ENCODE assay signal across 27 mouse cellular contexts in genomic region chr9:59157663-59158062, GRCm38 (mm10).
"Had no signal": no experiment of that assay in that cellular context is flagged by ENCODE, and none has a peak within 500 bp of the region (broad histone marks: within the 10 kb centered on the region; RNA-seq: fewer than 3 reads in every experiment).

No protein-coding gene starts in this region.

- H3K27me3 ChIP-seq: embryonic facial prominence, embryonic 12.5 days; embryonic facial prominence, embryonic 13.5 days; embryonic facial prominence, embryonic 15.5 days; forebrain, embryonic 13.5 days; forebrain, embryonic 15.5 days had no signal

- H3K4me3 ChIP-seq: embryonic facial prominence, embryonic 10.5 days; embryonic facial prominence, embryonic 12.5 days; embryonic facial prominence, embryonic 13.5 days; embryonic facial prominence, embryonic 15.5 days; erythroblast, embryonic 14.5 days; forebrain, embryonic 10.5 days; forebrain, embryonic 12.5 days; forebrain, embryonic 13.5 days; forebrain, embryonic 15.5 days; gastrocnemius, adult 2 months had no signal

- H3K9ac ChIP-seq: embryonic facial prominence, embryonic 12.5 days; embryonic facial prominence, embryonic 13.5 days; embryonic facial prominence, embryonic 15.5 days; forebrain, embryonic 12.5 days; forebrain, embryonic 13.5 days; forebrain, embryonic 15.5 days; forebrain, postnatal 0 days had no signal

- ATAC-seq: forebrain, embryonic 13.5 days; forebrain, embryonic 14.5 days; forebrain, embryonic 15.5 days; forebrain, embryonic 16.5 days; forebrain, postnatal 0 days had no signal

- H3K9me3 ChIP-seq: embryonic facial prominence, embryonic 10.5 days; embryonic facial prominence, embryonic 12.5 days; embryonic facial prominence, embryonic 13.5 days; embryonic facial prominence, embryonic 15.5 days; forebrain, embryonic 10.5 days; forebrain, embryonic 12.5 days; forebrain, embryonic 13.5 days; forebrain, embryonic 15.5 days had no signal

- H3K36me3 ChIP-seq: embryonic facial prominence, embryonic 10.5 days; embryonic facial prominence, embryonic 12.5 days; embryonic facial prominence, embryonic 13.5 days; embryonic facial prominence, embryonic 15.5 days; forebrain, embryonic 10.5 days; forebrain, embryonic 12.5 days; forebrain, embryonic 15.5 days had no signal

- H3K27ac ChIP-seq: embryonic facial prominence, embryonic 10.5 days; embryonic facial prominence, embryonic 12.5 days; embryonic facial prominence, embryonic 13.5 days; embryonic facial prominence, embryonic 15.5 days; forebrain, embryonic 10.5 days; forebrain, embryonic 12.5 days; forebrain, embryonic 13.5 days; forebrain, embryonic 15.5 days; gastrocnemius, adult 2 months had no signal

- H3K4me1 ChIP-seq: embryonic facial prominence, embryonic 12.5 days; embryonic facial prominence, embryonic 13.5 days; embryonic facial prominence, embryonic 15.5 days; forebrain, embryonic 15.5 days had no signal

- DNase-seq: cerebellum, adult 18-20 months; cerebellum, adult 2 months; cerebellum, adult 8-10 months; cerebellum, adult 9-10 months; cerebellum, adult 9-11 months; cerebellum, postnatal 10 days; cerebellum, postnatal 14 days; cerebellum, postnatal 25 days; cerebellum, postnatal 36 days; embryo, embryonic 11 days; forebrain, postnatal 0 days; gastrocnemius, adult 2 months; gastrocnemius, postnatal 10 days; gastrocnemius, postnatal 14 days; gastrocnemius, postnatal 25 days; gastrocnemius, postnatal 36 days had no signal

- H3K4me2 ChIP-seq: embryonic facial prominence, embryonic 12.5 days; embryonic facial prominence, embryonic 13.5 days; embryonic facial prominence, embryonic 15.5 days; forebrain, embryonic 12.5 days; forebrain, embryonic 13.5 days; forebrain, embryonic 15.5 days had no signal
